Mouse (Mus musculus) heart, embryonic 16.5 days (tissue): ENCODE results near the gene Eddm3b. TPM values are rescaled to one million over a fixed set of nuclear protein-coding genes. Genes with fewer than 3 reads are reported as not detected.

ENCODE experiments used
- ATAC-seq: fragments of 200-750 bp; cut with Nextera tagmentation; replicated peaks from 2 replicates; pipeline ENCODE4 v1.8.0; 2017; ENCODE audit warnings: moderate number of reproducible peaks; ENCODE audit not compliant: insufficient read depth, low FRiP score; ENCODE audit errors: extremely low read depth
- H3K27ac ChIP-seq: fragments of 300-500 bp; sonication (generic); 2 replicates; pipeline ENCODE4 v1.5.1; 2014; ENCODE audit warnings: mild to moderate bottlenecking, low read length, control low read depth, moderate library complexity
- H3K27me3 ChIP-seq: fragments of 300-500 bp; sonication (generic); 2 replicates; pipeline ENCODE4 v1.6.1; 2014; ENCODE audit warnings: low read length, mixed read lengths; ENCODE audit not compliant: control insufficient read depth, insufficient read depth
- H3K36me3 ChIP-seq: fragments of 300-500 bp; sonication (generic); 2 replicates; pipeline ENCODE4 v1.6.1; 2014; ENCODE audit not compliant: control insufficient read depth, insufficient read depth
- H3K4me1 ChIP-seq: fragments of 300-500 bp; sonication (generic); 2 replicates; pipeline ENCODE4 v1.6.1; 2014; ENCODE audit warnings: low read length, mixed read lengths; ENCODE audit not compliant: control insufficient read depth, insufficient read depth
- H3K4me2 ChIP-seq: fragments of 300-500 bp; sonication (generic); 2 replicates; pipeline ENCODE4 v1.6.1; 2014; ENCODE audit warnings: low read depth, mild to moderate bottlenecking, control low read depth, low read length
- H3K4me3 ChIP-seq: fragments of 300-500 bp; sonication (generic); 2 replicates; pipeline ENCODE4 v1.5.1; 2014; ENCODE audit warnings: mild to moderate bottlenecking, control low read depth, low read length
- H3K9ac ChIP-seq: fragments of 300-500 bp; sonication (generic); 2 replicates; pipeline ENCODE4 v1.6.1; 2014; ENCODE audit warnings: low read length, control low read depth
- H3K9me3 ChIP-seq: fragments of 300-500 bp; sonication (generic); replicated peaks from 2 replicates; pipeline ENCODE4 v1.6.1; 2016; ENCODE audit warnings: low read length; ENCODE audit not compliant: control insufficient read depth
- WGBS: fragments of 180-500 bp; shearing (Covaris S2); extraction: QIAGEN DNeasy Blood & Tissue Kit; methylation state at CpG from one replicate; pipeline ENCODE4 v1.1.7; 2014; 5-methylcytosine and 5-hydroxymethylcytosine counted together
- polyA plus RNA-seq: library from polyadenylated mRNA; unstranded; fragments of >200 nt; fragmentation: Nextera tagmentation; extraction: Ambion mirVana; gene quantifications from 2 replicates; pipeline ENCODE4 v1.2.1, GENCODE M21; 2015

The Eddm3b gene
- polyA plus RNA-seq, 1 experiment from 2014 or later: not detected

GRCm38 (mm10) chr14:51085086-51085485 lies 29.1 kb upstream of the Eddm3b start:
- no peak for ATAC-seq
- H3K27me3 ChIP-seq: no peaks in the 10 kb centered on the region
- H3K36me3 ChIP-seq: no peaks in the 10 kb centered on the region
- H3K9me3 ChIP-seq: no peaks in the 10 kb centered on the region
- no peak overlapping the region for H3K4me3 ChIP-seq
- H3K4me1 ChIP-seq: peaks cover 6% of the 10 kb centered on the region; the same call in 1 of the 2 replicates
- no peak overlapping the region for H3K27ac ChIP-seq
- H3K4me2 ChIP-seq: no peak overlapping the region
- no peak overlapping the region for H3K9ac ChIP-seq
- 83% methylated on average over 2 of the region's 2 CpGs for WGBS

- Histone ChIP-seq H3K4me2 (no peak overlapping the region), H3K36me3 (no peaks in the 10 kb centered on the region), H3K27ac (no peak overlapping the region), H3K27me3 (no peaks in the 10 kb centered on the region), H3K4me3 (no peak overlapping the region), H3K4me1 (peaks cover 6% of the 10 kb centered on the region; the same call in 1 of the 2 replicates), H3K9me3 (no peaks in the 10 kb centered on the region), H3K9ac (no peak overlapping the region)
- ATAC-seq: no peak
- WGBS: 85% methylated on average over 4 of the region's 4 CpGs
Observed at GRCm38 (mm10) chr14:51085911-51086310, 28.3 kb upstream of the Eddm3b start.

- Histone ChIP-seq H3K36me3 (no peaks in the 10 kb centered on the region), H3K27me3 (no peaks in the 10 kb centered on the region), H3K27ac (peak overlapping the region; percentile 86; the same call in 1 of the 2 replicates), H3K4me2 (peak overlapping the region; percentile 85), H3K4me1 (peaks cover 16% of the 10 kb centered on the region), H3K4me3 (peak overlapping the region; percentile 82), H3K9ac (peak overlapping the region; percentile 82), H3K9me3 (no peaks in the 10 kb centered on the region)
- no peak for ATAC-seq
- WGBS: 13% methylated on average over 9 of the region's 9 CpGs
Observed at GRCm38 (mm10) chr14:51087762-51088161, 26.5 kb upstream of the Eddm3b start.

GRCm38 (mm10) chr14:51088166-51088969 lies 25.9 kb upstream of the Eddm3b start:
- Histone ChIP-seq H3K4me3 (peak overlapping the region; percentile 82), H3K4me1 (peaks cover 14% of the 10 kb centered on the region), H3K36me3 (no peaks in the 10 kb centered on the region), H3K9ac (peak overlapping the region; percentile 82), H3K4me2 (peak overlapping the region; percentile 85), H3K27me3 (no peaks in the 10 kb centered on the region), H3K27ac (peak overlapping the region; percentile 86), H3K9me3 (no peaks in the 10 kb centered on the region)
- under 1% methylated on average over 23 of the region's 23 CpGs for WGBS
- ATAC-seq: peak; percentile 10; the same call in 1 of the 2 replicates

GRCm38 (mm10) chr14:51088970-51089673 lies 25.1 kb upstream of the Eddm3b start:
- WGBS: under 1% methylated on average over 34 of the region's 34 CpGs
- Histone ChIP-seq H3K27me3 (no peaks in the 10 kb centered on the region), H3K4me2 (peak overlapping the region; percentile 85), H3K4me3 (peak overlapping the region; percentile 82), H3K9me3 (no peaks in the 10 kb centered on the region), H3K4me1 (peaks cover 12% of the 10 kb centered on the region), H3K36me3 (no peaks in the 10 kb centered on the region), H3K9ac (peak overlapping the region; percentile 82), H3K27ac (peak overlapping the region; percentile 86)
- ATAC-seq: peak; percentile 89

GRCm38 (mm10) chr14:51089674-51090076 lies 24.6 kb upstream of the Eddm3b start:
- H3K9me3 ChIP-seq: no peaks in the 10 kb centered on the region
- 1% methylated on average over 15 of the region's 15 CpGs for WGBS
- peaks cover 12% of the 10 kb centered on the region for H3K4me1 ChIP-seq
- peak overlapping the region; percentile 86 for H3K27ac ChIP-seq
- no peak for ATAC-seq
- peak overlapping the region; percentile 82 for H3K4me3 ChIP-seq
- no peaks in the 10 kb centered on the region for H3K36me3 ChIP-seq
- H3K4me2 ChIP-seq: peak overlapping the region; percentile 85
- peak overlapping the region; percentile 70 for H3K9ac ChIP-seq
- H3K27me3 ChIP-seq: no peaks in the 10 kb centered on the region

GRCm38 (mm10) chr14:51090077-51090781 lies 24.0 kb upstream of the Eddm3b start:
- Histone ChIP-seq H3K4me2 (peak overlapping the region; percentile 85), H3K9me3 (no peaks in the 10 kb centered on the region), H3K4me3 (peak overlapping the region; percentile 82), H3K27ac (peak overlapping the region; percentile 86), H3K9ac (peak overlapping the region; percentile 70), H3K36me3 (no peaks in the 10 kb centered on the region), H3K4me1 (peaks cover 12% of the 10 kb centered on the region), H3K27me3 (no peaks in the 10 kb centered on the region)
- ATAC-seq: peak; percentile 46
- under 1% methylated on average over 27 of the region's 27 CpGs for WGBS

- no peak for ATAC-seq
- WGBS: 8% methylated on average over 33 of the region's 33 CpGs
- peak within 1 kb of the TSS; percentile 85 for H3K4me2 ChIP-seq
- H3K27me3 ChIP-seq: no peaks in the 10 kb centered on the region
- H3K9ac ChIP-seq: peak within 1 kb of the TSS; percentile 70
- H3K27ac ChIP-seq: peak within 1 kb of the TSS; percentile 86
- peak within 1 kb of the TSS; percentile 82 for H3K4me3 ChIP-seq
- H3K36me3 ChIP-seq: no peaks in the 10 kb centered on the region
- H3K4me1 ChIP-seq: peaks cover 17% of the 10 kb centered on the region
- H3K9me3 ChIP-seq: no peaks in the 10 kb centered on the region
Observed at GRCm38 (mm10) chr14:51090921-51091900, 23.0 kb upstream of the Eddm3b start, which contains the start of the genes Rnase4 and Ang. Rnase4 (plus strand) TSS chr14:51091077. Ang (plus strand) TSS chr14:51091150.
